Mouse (Mus musculus) embryonic facial prominence, embryonic 15.5 days (tissue): ENCODE data around the gene Olfr557. TPM values are rescaled to one million over a fixed set of nuclear protein-coding genes. Genes with fewer than 3 reads are reported as not detected.

ENCODE experiments used
- ATAC-seq: fragments of 200-750 bp; cut with Nextera tagmentation; 2 replicates; pipeline ENCODE4 v1.8.0; 2017; ENCODE audit warnings: low read depth, moderate TSS enrichment; ENCODE audit not compliant: insufficient number of reproducible peaks, low FRiP score, low TSS enrichment
- H3K27ac ChIP-seq: fragments of 300-500 bp; sonication (generic); replicated peaks from 2 replicates; pipeline ENCODE4 v1.5.1; 2015; ENCODE audit warnings: mild to moderate bottlenecking, inconsistent platforms
- H3K27me3 ChIP-seq: fragments of 300-500 bp; sonication (generic); 2 replicates; pipeline ENCODE4 v1.6.1; 2015; ENCODE audit warnings: inconsistent platforms
- H3K36me3 ChIP-seq: fragments of 300-500 bp; sonication (generic); 2 replicates; pipeline ENCODE4 v1.6.1; 2015; ENCODE audit warnings: mild to moderate bottlenecking, inconsistent platforms
- H3K4me1 ChIP-seq: fragments of 300-500 bp; sonication (generic); 2 replicates; pipeline ENCODE4 v1.6.1; 2015; ENCODE audit warnings: inconsistent platforms
- H3K4me2 ChIP-seq: fragments of 300-500 bp; sonication (generic); replicated peaks from 2 replicates; pipeline ENCODE4 v1.6.1; 2015; ENCODE audit warnings: mild to moderate bottlenecking, inconsistent platforms
- H3K4me3 ChIP-seq: fragments of 300-500 bp; sonication (generic); replicated peaks from 2 replicates; pipeline ENCODE4 v1.5.1; 2015; ENCODE audit warnings: mild to moderate bottlenecking, inconsistent platforms
- H3K9ac ChIP-seq: fragments of 300-500 bp; sonication (generic); 2 replicates; pipeline ENCODE4 v1.6.1; 2015; ENCODE audit warnings: inconsistent platforms
- H3K9me3 ChIP-seq: fragments of 300-500 bp; sonication (generic); replicated peaks from 2 replicates; pipeline ENCODE4 v1.6.1; 2016; ENCODE audit warnings: inconsistent platforms
- WGBS: fragments of 180-500 bp; shearing (Covaris S2); methylation state at CpG from one replicate; pipeline ENCODE4 v1.1.7; 2015; 5-methylcytosine and 5-hydroxymethylcytosine counted together
- polyA plus RNA-seq: library from polyadenylated mRNA; unstranded; fragments of >200 nt; fragmentation: Nextera tagmentation; extraction: Ambion mirVana; gene quantifications from 2 replicates; pipeline ENCODE4 v1.2.1, GENCODE M21; 2015

Gene Olfr557
- 0.09 and 0.16 TPM in 2 replicates for polyA plus RNA-seq

GRCm38 (mm10) chr7:102695358-102696125 is at the start of gene Olfr557:
Olfr557 (plus strand) TSS chr7:102695910.
- no peaks in the 10 kb centered on the region for H3K27me3 ChIP-seq
- 72% methylated on average over 5 of the region's 5 CpGs for WGBS
- H3K4me1 ChIP-seq = no peaks in the 10 kb centered on the region
- H3K9me3 ChIP-seq = no peaks in the 10 kb centered on the region
- no peak within 1 kb of the TSS for H3K4me3 ChIP-seq
- no peak within 1 kb of the TSS for H3K4me2 ChIP-seq
- no peak within 1 kb of the TSS for H3K9ac ChIP-seq
- H3K27ac ChIP-seq = no peak within 1 kb of the TSS
- ATAC-seq = no peak
- H3K36me3 ChIP-seq = no peaks in the 10 kb centered on the region

- H3K4me1 ChIP-seq = no peaks in the 10 kb centered on the region
- H3K9me3 ChIP-seq = no peaks in the 10 kb centered on the region
- H3K4me2 ChIP-seq = no peak within 1 kb of the TSS
- 76% methylated on average over 1 of the region's 1 CpGs for WGBS
- H3K36me3 ChIP-seq = no peaks in the 10 kb centered on the region
- H3K27ac ChIP-seq = no peak within 1 kb of the TSS
- no peak for ATAC-seq
- no peaks in the 10 kb centered on the region for H3K27me3 ChIP-seq
- H3K4me3 ChIP-seq = no peak within 1 kb of the TSS
- H3K9ac ChIP-seq = no peak within 1 kb of the TSS
Measured at GRCm38 (mm10) chr7:102658523-102658922, 37.2 kb upstream of the Olfr557 start, which contains the start of gene Olfr555. Olfr555 (plus strand) TSS chr7:102658823.

- Histone ChIP-seq H3K4me3 (no peak within 1 kb of the TSS), H3K4me1 (no peaks in the 10 kb centered on the region)
Measured at GRCm38 (mm10) chr7:102664599-102664998, 31.1 kb upstream of the Olfr557 start, which contains the start of gene Olfr556. Olfr556 (plus strand) TSS chr7:102664899.

GRCm38 (mm10) chr7:102665378-102665777 is 30.3 kb upstream of the Olfr557 start:
- Histone ChIP-seq H3K4me1 (no peaks in the 10 kb centered on the region), H3K4me3 (no peak overlapping the region), H3K27me3 (no peaks in the 10 kb centered on the region), H3K4me2 (no peak overlapping the region), H3K9ac (no peak overlapping the region), H3K36me3 (no peaks in the 10 kb centered on the region), H3K9me3 (no peaks in the 10 kb centered on the region), H3K27ac (no peak overlapping the region)
- no peak for ATAC-seq
- WGBS = 19% methylated on average over 2 of the region's 2 CpGs

More at GRCm38 (mm10) chr7:102664599-102664998, 31.1 kb upstream of the Olfr557 start, which contains the start of gene Olfr556:
- H3K4me2 ChIP-seq = no peak within 1 kb of the TSS
- WGBS = 65% methylated on average over 3 of the region's 3 CpGs
- no peaks in the 10 kb centered on the region for H3K36me3 ChIP-seq
- ATAC-seq = no peak
- no peaks in the 10 kb centered on the region for H3K27me3 ChIP-seq
- no peak within 1 kb of the TSS for H3K9ac ChIP-seq
- no peak within 1 kb of the TSS for H3K27ac ChIP-seq
- H3K9me3 ChIP-seq = no peaks in the 10 kb centered on the region

- H3K9me3 ChIP-seq = no peaks in the 10 kb centered on the region
- no peak overlapping the region for H3K27ac ChIP-seq
- no peak for ATAC-seq
- 76% methylated on average over 2 of the region's 2 CpGs for WGBS
- H3K4me2 ChIP-seq = no peak overlapping the region
- H3K4me1 ChIP-seq = no peaks in the 10 kb centered on the region
- no peaks in the 10 kb centered on the region for H3K36me3 ChIP-seq
- H3K9ac ChIP-seq = no peak overlapping the region
- no peaks in the 10 kb centered on the region for H3K27me3 ChIP-seq
- H3K4me3 ChIP-seq = no peak overlapping the region
Measured at GRCm38 (mm10) chr7:102676225-102676624, 19.5 kb upstream of the Olfr557 start.

- Histone ChIP-seq H3K4me3 (no peak overlapping the region), H3K9me3 (no peaks in the 10 kb centered on the region), H3K9ac (no peak overlapping the region), H3K4me2 (no peak overlapping the region), H3K27me3 (no peaks in the 10 kb centered on the region), H3K36me3 (peaks cover 3% of the 10 kb centered on the region; the same call in 1 of the 2 replicates), H3K27ac (no peak overlapping the region), H3K4me1 (no peaks in the 10 kb centered on the region)
- 85% methylated on average over 1 of the region's 1 CpGs for WGBS
- ATAC-seq = no peak
Measured at GRCm38 (mm10) chr7:102681916-102682315, 13.8 kb upstream of the Olfr557 start.

GRCm38 (mm10) chr7:102686944-102687501 is 8.7 kb upstream of the Olfr557 start, which contains the start of gene Trim68:
Trim68 (minus strand) TSS chr7:102687327.
- WGBS = under 1% methylated on average over 40 of the region's 40 CpGs
- H3K36me3 ChIP-seq = peaks cover 3% of the 10 kb centered on the region; the same call in 1 of the 2 replicates
- H3K9ac ChIP-seq = peak within 1 kb of the TSS; percentile 62
- peak within 1 kb of the TSS; percentile 70 for H3K4me2 ChIP-seq
- H3K4me3 ChIP-seq = peak within 1 kb of the TSS; percentile 61
- ATAC-seq = peak; percentile 98
- no peaks in the 10 kb centered on the region for H3K27me3 ChIP-seq
- H3K4me1 ChIP-seq = 0 out of 2 replicates have a peak, but pooled peaks cover 4% of the 10 kb centered on the region
- H3K27ac ChIP-seq = peak within 1 kb of the TSS; percentile 73
- H3K9me3 ChIP-seq = no peaks in the 10 kb centered on the region

- no peak overlapping the region for H3K27ac ChIP-seq
- H3K36me3 ChIP-seq = no peaks in the 10 kb centered on the region
- no peaks in the 10 kb centered on the region for H3K4me1 ChIP-seq
- 85% methylated on average over 7 of the region's 7 CpGs for WGBS
- ATAC-seq = no peak
- no peaks in the 10 kb centered on the region for H3K9me3 ChIP-seq
- H3K4me3 ChIP-seq = no peak overlapping the region
- no peak overlapping the region for H3K4me2 ChIP-seq
- H3K9ac ChIP-seq = no peak overlapping the region
- no peaks in the 10 kb centered on the region for H3K27me3 ChIP-seq
Measured at GRCm38 (mm10) chr7:102698461-102698860, 2.8 kb downstream of the Olfr557 start.

- Histone ChIP-seq H3K36me3 (no peaks in the 10 kb centered on the region), H3K4me1 (no peaks in the 10 kb centered on the region), H3K9ac (no peak within 1 kb of the TSS), H3K4me2 (no peak within 1 kb of the TSS), H3K27me3 (no peaks in the 10 kb centered on the region), H3K9me3 (no peaks in the 10 kb centered on the region), H3K4me3 (no peak within 1 kb of the TSS), H3K27ac (no peak within 1 kb of the TSS)
- no peak for ATAC-seq
Measured at GRCm38 (mm10) chr7:102701915-102702314, 6.2 kb downstream of the Olfr557 start, which contains the start of gene Olfr558. Olfr558 (plus strand) TSS chr7:102702215.

GRCm38 (mm10) chr7:102718970-102719369 is 23.3 kb downstream of the Olfr557 start, which contains the start of gene Olfr33:
Olfr33 (minus strand) TSS chr7:102719070.
- Histone ChIP-seq H3K27me3 (no peaks in the 10 kb centered on the region), H3K9ac (no peak within 1 kb of the TSS), H3K4me3 (no peak within 1 kb of the TSS), H3K4me2 (no peak within 1 kb of the TSS), H3K9me3 (no peaks in the 10 kb centered on the region), H3K27ac (no peak within 1 kb of the TSS), H3K4me1 (no peaks in the 10 kb centered on the region), H3K36me3 (no peaks in the 10 kb centered on the region)
- WGBS = 38% methylated on average over 1 of the region's 1 CpGs
- no peak for ATAC-seq

GRCm38 (mm10) chr7:102727391-102727790 is 31.7 kb downstream of the Olfr557 start, which contains the start of gene Olfr559:
Olfr559 (minus strand) TSS chr7:102727491.
- H3K36me3 ChIP-seq = no peaks in the 10 kb centered on the region
- H3K9ac ChIP-seq = no peak within 1 kb of the TSS
- ATAC-seq = no peak
- no peak within 1 kb of the TSS for H3K4me2 ChIP-seq
- H3K4me3 ChIP-seq = no peak within 1 kb of the TSS
- H3K9me3 ChIP-seq = no peaks in the 10 kb centered on the region
- no peaks in the 10 kb centered on the region for H3K27me3 ChIP-seq
- no peak within 1 kb of the TSS for H3K27ac ChIP-seq
- H3K4me1 ChIP-seq = no peaks in the 10 kb centered on the region
